Mouse (Mus musculus): Measurements from ENCODE around the gene Robo2. TPM values are rescaled to one million over a fixed set of nuclear protein-coding genes. Genes with fewer than 3 reads are reported as not detected.

The Robo2 gene
- total and polyA plus RNA-seq, 3 experiments, result not detected

GRCm38 (mm10) chr16:74395678-74396077 lies 15.9 kb downstream of the Robo2 start:
- H3K27ac ChIP-seq (ENCODE audit: control insufficient read depth, low read depth, low read length), result no peak overlapping the region
- no peaks in the 10 kb centered on the region for H3K36me3 ChIP-seq (ENCODE audit: control insufficient read depth in 1 of 2, insufficient read depth in 2 of 2, low read length in 2 of 2)
- H3K9me3 ChIP-seq (replicated peaks; ENCODE audit: insufficient read depth, low read length), result no peaks in the 10 kb centered on the region
- H3K4me1 ChIP-seq (ENCODE audit: control insufficient read depth in 1 of 2, insufficient read depth in 2 of 2, low read length in 2 of 2), result no peaks in the 10 kb centered on the region
- TF ChIP-seq SIN3A (IDR thresholded peaks at IDR 0.05; ENCODE audit: low read length) (no peak), RAD21 (IDR thresholded peaks at IDR 0.05; ENCODE audit: low read depth, low read length) (no peak), NELFE (IDR thresholded peaks at IDR 0.05; ENCODE audit: low read depth, low read length) (no peak), MAFK (IDR thresholded peaks at IDR 0.05; ENCODE audit: borderline replicate concordance, low read depth, low read length) (no peak), TCF12 (IDR thresholded peaks at IDR 0.05; ENCODE audit: low read depth, low read length) (no peak), UBTF (IDR thresholded peaks at IDR 0.05; ENCODE audit: borderline replicate concordance, insufficient read depth, low read depth, low read length) (no peak), POLR2A (IDR thresholded peaks at IDR 0.05; ENCODE audit: control insufficient read depth in 1 of 2, insufficient read depth in 1 of 2, low read depth in 1 of 2, low read length in 2 of 2, poor library complexity in 1 of 2) (no peak), E2F4 (IDR thresholded peaks at IDR 0.05; ENCODE audit: borderline replicate concordance, low read depth, low read length) (no peak), ZKSCAN1 (IDR thresholded peaks at IDR 0.05; ENCODE audit: low read depth, low read length) (no peak), HCFC1 (IDR thresholded peaks at IDR 0.05; ENCODE audit: low read depth, low read length) (no peak), POLR2AphosphoS5 (IDR thresholded peaks at IDR 0.05; ENCODE audit: borderline replicate concordance, low read depth, low read length) (no peak), MYB (IDR thresholded peaks at IDR 0.05; ENCODE audit: low read depth, low read length) (no peak), JUND (IDR thresholded peaks at IDR 0.05; ENCODE audit: low read depth, low read length) (no peak), GABPA (IDR thresholded peaks at IDR 0.05; ENCODE audit: low read depth, low read length) (no peak), TAL1 (IDR thresholded peaks at IDR 0.05; ENCODE audit: low read length) (no peak), NRF1 (IDR thresholded peaks at IDR 0.05; ENCODE audit: insufficient read depth, low read depth, low read length, poor library complexity, severe bottlenecking) (no peak)
- no peak overlapping the region for H3K4me3 ChIP-seq (ENCODE audit: control insufficient read depth in 1 of 2, insufficient read depth in 1 of 2, low read depth in 2 of 2, low read length in 2 of 2)
- no peaks in the 10 kb centered on the region for H3K27me3 ChIP-seq (ENCODE audit: control insufficient read depth in 1 of 2, insufficient read depth in 2 of 2, low read length in 2 of 2)
- no peak overlapping the region for H3K9ac ChIP-seq (ENCODE audit: control insufficient read depth, low read depth, low read length, poor library complexity, severe bottlenecking)
- H3K79me2 ChIP-seq (ENCODE audit: control insufficient read depth, insufficient read depth, low read length, poor library complexity), result no peaks in the 10 kb centered on the region
- no peak for DNase-seq (ENCODE audit: low read depth, low spot score)

- Histone ChIP-seq H3K4me3 (ENCODE audit: control insufficient read depth in 1 of 2, insufficient read depth in 1 of 2, low read depth in 2 of 2, low read length in 2 of 2) (no peak overlapping the region), H3K27me3 (ENCODE audit: control insufficient read depth in 1 of 2, insufficient read depth in 2 of 2, low read length in 2 of 2) (no peaks in the 10 kb centered on the region), H3K36me3 (ENCODE audit: control insufficient read depth in 1 of 2, insufficient read depth in 2 of 2, low read length in 2 of 2) (no peaks in the 10 kb centered on the region), H3K9me3 (replicated peaks; ENCODE audit: insufficient read depth, low read length) (no peaks in the 10 kb centered on the region), H3K79me2 (ENCODE audit: control insufficient read depth, insufficient read depth, low read length, poor library complexity) (no peaks in the 10 kb centered on the region), H3K4me1 (ENCODE audit: control insufficient read depth in 1 of 2, insufficient read depth in 2 of 2, low read length in 2 of 2) (no peaks in the 10 kb centered on the region), H3K9ac (ENCODE audit: control insufficient read depth, low read depth, low read length, poor library complexity, severe bottlenecking) (no peak overlapping the region), H3K27ac (ENCODE audit: control insufficient read depth, low read depth, low read length) (no peak overlapping the region)
- TF ChIP-seq ETS1 (IDR thresholded peaks at IDR 0.05; ENCODE audit: low read depth, low read length), result no peak
- TF ChIP-seq CHD1 (IDR thresholded peaks at IDR 0.05; ENCODE audit: low read depth, low read length), result no peak
- no peak for TF ChIP-seq E2F4 (IDR thresholded peaks at IDR 0.05; ENCODE audit: borderline replicate concordance, low read depth, low read length)
- TF ChIP-seq TBP (IDR thresholded peaks at IDR 0.05; ENCODE audit: low read depth, low read length), result no peak
- TF ChIP-seq MYC (IDR thresholded peaks at IDR 0.05; ENCODE audit: low read depth, low read length), result no peak
- no peak for DNase-seq (ENCODE audit: low read depth, low spot score)
Measured at GRCm38 (mm10) chr16:74379458-74379857, 32.2 kb downstream of the Robo2 start.

All from MEL (cell line).